Mouse (Mus musculus): Measurements from ENCODE around the gene Itgb5. TPM values are rescaled to one million over a fixed set of nuclear protein-coding genes. Genes with fewer than 3 reads are reported as not detected.

Gene Itgb5
- polyA plus RNA-seq, 1 experiment from 2014 or later, result 61.4 TPM

GRCm38 (mm10) chr16:33917390-33917789 lies 87.9 kb downstream of the Itgb5 start:
- peak; percentile 4; the same call in 1 of the 2 replicates for ATAC-seq (replicated peaks; ENCODE audit: insufficient number of reproducible peaks, insufficient read depth, low FRiP score, low read depth)
- 48% methylated on average over 5 of the region's 5 CpGs for WGBS
- Histone ChIP-seq H3K27ac (peak overlapping the region; percentile 80), H3K4me3 (no peak overlapping the region), H3K9ac (no peak overlapping the region), H3K4me1 (replicated peaks) (peaks cover 55% of the 10 kb centered on the region), H3K27me3 (no peaks in the 10 kb centered on the region), H3K36me3 (peaks cover 14% of the 10 kb centered on the region; the same call in 1 of the 2 replicates), H3K4me2 (peak overlapping the region; percentile 19; the same call in 1 of the 2 replicates), H3K9me3 (replicated peaks) (no peaks in the 10 kb centered on the region)

GRCm38 (mm10) chr16:33917926-33918325 lies 88.5 kb downstream of the Itgb5 start:
- H3K4me2 ChIP-seq, result no peak overlapping the region
- H3K27ac ChIP-seq, result peak overlapping the region; percentile 80
- no peak overlapping the region for H3K4me3 ChIP-seq
- H3K4me1 ChIP-seq (replicated peaks), result peaks cover 61% of the 10 kb centered on the region
- WGBS, result 80% methylated on average over 5 of the region's 5 CpGs
- peaks cover 11% of the 10 kb centered on the region; the same call in 1 of the 2 replicates for H3K36me3 ChIP-seq
- H3K27me3 ChIP-seq, result no peaks in the 10 kb centered on the region
- no peaks in the 10 kb centered on the region for H3K9me3 ChIP-seq (replicated peaks)
- ATAC-seq (replicated peaks; ENCODE audit: insufficient number of reproducible peaks, insufficient read depth, low FRiP score, low read depth), result no peak
- no peak overlapping the region for H3K9ac ChIP-seq

GRCm38 (mm10) chr16:33921514-33921913 lies 92.0 kb downstream of the Itgb5 start:
- no peak overlapping the region for H3K4me2 ChIP-seq
- H3K36me3 ChIP-seq, result peaks cover 11% of the 10 kb centered on the region; the same call in 1 of the 2 replicates
- H3K4me3 ChIP-seq, result no peak overlapping the region
- no peak overlapping the region for H3K9ac ChIP-seq
- H3K27ac ChIP-seq, result peak overlapping the region; percentile 72
- WGBS, result 60% methylated on average over 5 of the region's 5 CpGs
- no peak for ATAC-seq (replicated peaks; ENCODE audit: insufficient number of reproducible peaks, insufficient read depth, low FRiP score, low read depth)
- no peaks in the 10 kb centered on the region for H3K27me3 ChIP-seq
- H3K9me3 ChIP-seq (replicated peaks), result no peaks in the 10 kb centered on the region
- H3K4me1 ChIP-seq (replicated peaks), result peaks cover 52% of the 10 kb centered on the region

- Histone ChIP-seq H3K36me3 (peaks cover 11% of the 10 kb centered on the region; the same call in 1 of the 2 replicates), H3K4me2 (no peak overlapping the region; the same call in 1 of the 2 replicates), H3K27me3 (no peaks in the 10 kb centered on the region), H3K4me3 (no peak overlapping the region), H3K9me3 (replicated peaks) (no peaks in the 10 kb centered on the region), H3K27ac (peak overlapping the region; percentile 72), H3K4me1 (replicated peaks) (peaks cover 46% of the 10 kb centered on the region), H3K9ac (no peak overlapping the region)
- WGBS, result 36% methylated on average over 18 of the region's 18 CpGs
- no peak; the same call in 1 of the 2 replicates for ATAC-seq (replicated peaks; ENCODE audit: insufficient number of reproducible peaks, insufficient read depth, low FRiP score, low read depth)
These were observed 92.9 kb downstream of the Itgb5 start for GRCm38 (mm10) chr16:33922111-33923000.

- Histone ChIP-seq H3K4me2 (no peak overlapping the region), H3K27ac (peak overlapping the region; percentile 72), H3K9me3 (replicated peaks) (no peaks in the 10 kb centered on the region), H3K4me1 (replicated peaks) (peaks cover 44% of the 10 kb centered on the region), H3K27me3 (no peaks in the 10 kb centered on the region), H3K36me3 (peaks cover 11% of the 10 kb centered on the region; the same call in 1 of the 2 replicates), H3K9ac (no peak overlapping the region), H3K4me3 (no peak overlapping the region)
- no peak for ATAC-seq (replicated peaks; ENCODE audit: insufficient number of reproducible peaks, insufficient read depth, low FRiP score, low read depth)
- WGBS, result 38% methylated on average over 5 of the region's 5 CpGs
These were observed 93.5 kb downstream of the Itgb5 start for GRCm38 (mm10) chr16:33923001-33923316.

GRCm38 (mm10) chr16:33923758-33924157 lies 94.3 kb downstream of the Itgb5 start:
- peaks cover 47% of the 10 kb centered on the region for H3K4me1 ChIP-seq (replicated peaks)
- WGBS, result 55% methylated on average over 8 of the region's 8 CpGs

GRCm38 (mm10) chr16:33927263-33927824 lies 97.9 kb downstream of the Itgb5 start:
- no peak overlapping the region for H3K4me2 ChIP-seq
- no peaks in the 10 kb centered on the region for H3K36me3 ChIP-seq
- H3K4me3 ChIP-seq, result no peak overlapping the region
- WGBS, result 67% methylated on average over 6 of the region's 6 CpGs
- peaks cover 64% of the 10 kb centered on the region for H3K4me1 ChIP-seq (replicated peaks)
- no peaks in the 10 kb centered on the region for H3K9me3 ChIP-seq (replicated peaks)
- no peak for ATAC-seq (replicated peaks; ENCODE audit: insufficient number of reproducible peaks, insufficient read depth, low FRiP score, low read depth)
- no peaks in the 10 kb centered on the region for H3K27me3 ChIP-seq
- H3K27ac ChIP-seq, result peak overlapping the region; percentile 82; the same call in 1 of the 2 replicates
- no peak overlapping the region for H3K9ac ChIP-seq

More at GRCm38 (mm10) chr16:33923758-33924157, 94.3 kb downstream of the Itgb5 start:
- Histone ChIP-seq H3K4me3 (no peak overlapping the region), H3K4me2 (no peak overlapping the region), H3K27ac (0 out of 2 replicates have a peak overlapping the region, but pooled peaks have one; percentile 72), H3K9me3 (replicated peaks) (no peaks in the 10 kb centered on the region), H3K27me3 (no peaks in the 10 kb centered on the region), H3K9ac (no peak overlapping the region), H3K36me3 (peaks cover 11% of the 10 kb centered on the region; the same call in 1 of the 2 replicates)
- ATAC-seq (replicated peaks; ENCODE audit: insufficient number of reproducible peaks, insufficient read depth, low FRiP score, low read depth), result no peak

GRCm38 (mm10) chr16:33928788-33929462 lies 99.5 kb downstream of the Itgb5 start:
- Histone ChIP-seq H3K36me3 (no peaks in the 10 kb centered on the region), H3K4me2 (peak overlapping the region; percentile 24), H3K9me3 (replicated peaks) (no peaks in the 10 kb centered on the region), H3K4me3 (no peak overlapping the region), H3K27ac (peak overlapping the region; percentile 82), H3K27me3 (no peaks in the 10 kb centered on the region), H3K4me1 (replicated peaks) (peaks cover 63% of the 10 kb centered on the region), H3K9ac (no peak overlapping the region)
- 22% methylated on average over 9 of the region's 9 CpGs for WGBS
- ATAC-seq (replicated peaks; ENCODE audit: insufficient number of reproducible peaks, insufficient read depth, low FRiP score, low read depth), result peak; percentile 76

GRCm38 (mm10) chr16:33930785-33931184 lies 101.3 kb downstream of the Itgb5 start:
- Histone ChIP-seq H3K27me3 (no peaks in the 10 kb centered on the region), H3K4me2 (no peak overlapping the region), H3K4me1 (replicated peaks) (peaks cover 79% of the 10 kb centered on the region), H3K27ac (0 out of 2 replicates have a peak overlapping the region, but pooled peaks have one; percentile 14), H3K36me3 (no peaks in the 10 kb centered on the region), H3K4me3 (no peak overlapping the region), H3K9ac (no peak overlapping the region), H3K9me3 (replicated peaks) (no peaks in the 10 kb centered on the region)
- ATAC-seq (replicated peaks; ENCODE audit: insufficient number of reproducible peaks, insufficient read depth, low FRiP score, low read depth), result no peak
- 66% methylated on average over 6 of the region's 6 CpGs for whole genome bisulfite sequencing

- Histone ChIP-seq H3K36me3 (no peaks in the 10 kb centered on the region), H3K4me2 (no peak overlapping the region), H3K9ac (no peak overlapping the region), H3K27me3 (no peaks in the 10 kb centered on the region), H3K9me3 (replicated peaks) (no peaks in the 10 kb centered on the region), H3K4me3 (no peak overlapping the region), H3K4me1 (replicated peaks) (peaks cover 82% of the 10 kb centered on the region), H3K27ac (peak overlapping the region; percentile 52)
- no peak for ATAC-seq (replicated peaks; ENCODE audit: insufficient number of reproducible peaks, insufficient read depth, low FRiP score, low read depth)
- 29% methylated on average over 2 of the region's 2 CpGs for WGBS
These were observed 102.2 kb downstream of the Itgb5 start for GRCm38 (mm10) chr16:33931682-33932081.

GRCm38 (mm10) chr16:33932126-33932525 lies 102.7 kb downstream of the Itgb5 start:
- H3K4me1 ChIP-seq (replicated peaks), result peaks cover 85% of the 10 kb centered on the region
- ATAC-seq (replicated peaks; ENCODE audit: insufficient number of reproducible peaks, insufficient read depth, low FRiP score, low read depth), result no peak
- H3K4me3 ChIP-seq, result no peak overlapping the region
- no peak overlapping the region for H3K4me2 ChIP-seq
- no peak overlapping the region for H3K9ac ChIP-seq
- H3K27me3 ChIP-seq, result no peaks in the 10 kb centered on the region
- 37% methylated on average over 5 of the region's 5 CpGs for WGBS
- no peaks in the 10 kb centered on the region for H3K9me3 ChIP-seq (replicated peaks)
- H3K36me3 ChIP-seq, result no peaks in the 10 kb centered on the region
- H3K27ac ChIP-seq, result peak overlapping the region; percentile 52
